8 mouse cellular contexts compared by ENCODE assay signal in the genomic region with DNA sequence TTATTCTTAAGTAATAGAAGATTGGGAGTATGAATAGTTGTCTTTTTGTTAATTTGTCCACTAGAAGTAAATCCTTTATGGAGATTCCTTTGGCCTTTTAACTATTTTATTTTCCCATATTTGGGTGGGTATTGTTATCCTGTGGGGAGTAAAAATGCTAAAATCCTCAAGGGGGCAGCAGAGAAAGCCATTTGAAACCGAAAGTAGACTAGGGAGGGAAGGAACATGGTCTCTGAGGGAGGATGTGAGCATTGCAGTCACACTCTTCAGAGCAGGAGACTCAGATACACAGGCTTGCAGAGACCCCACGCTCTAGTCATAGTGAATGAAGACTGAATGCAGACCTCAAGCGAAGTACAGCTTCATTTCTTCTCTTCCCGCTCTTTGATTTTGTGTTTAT. TPM values are rescaled to one million over a fixed set of nuclear protein-coding genes. Genes with fewer than 3 reads are reported as not detected.
DNase-seq lines count a peak whose midpoint lies in the region; ATAC-seq and TF ChIP-seq lines count a peak whose summit lies in the region.

No protein-coding gene starts in this region.

- intact Hi-C loops in heart, postnatal 25 days (cut with DNase I) = loop anchor here (5.0 kb wide), 1 partner anchor 185 kb away; no protein-coding TSS in a partner anchor

- H3K79me2 ChIP-seq in MEL (ENCODE audit: control insufficient read depth, insufficient read depth, low read length, poor library complexity) = no peaks in the 10 kb centered on the region

- no peaks in the 10 kb centered on the region for H3K27me3 ChIP-seq in MEL (ENCODE audit: control insufficient read depth in 1 of 2, insufficient read depth in 2 of 2, low read length in 2 of 2)
- H3K27me3 ChIP-seq in midbrain, embryonic 11.5 days (ENCODE audit: control insufficient read depth, insufficient read depth, low read length) = no peaks in the 10 kb centered on the region
- no peaks in the 10 kb centered on the region for H3K27me3 ChIP-seq in stomach, embryonic 15.5 days (replicated peaks)

- WGBS in midbrain, embryonic 11.5 days = 67% methylated on average over 4 of the region's 4 CpGs
- WGBS in stomach, embryonic 15.5 days = 64% methylated on average over 4 of the region's 4 CpGs

- no peak for TF ChIP-seq POLR2A in MEL (IDR thresholded peaks at IDR 0.05; ENCODE audit: control insufficient read depth in 1 of 2, insufficient read depth in 1 of 2, low read depth in 1 of 2, low read length in 2 of 2, poor library complexity in 1 of 2)

- no peaks in the 10 kb centered on the region for H3K9me3 ChIP-seq in MEL (replicated peaks; ENCODE audit: insufficient read depth, low read length)
- no peaks in the 10 kb centered on the region for H3K9me3 ChIP-seq in midbrain, embryonic 11.5 days (ENCODE audit: control insufficient read depth, low read length)
- no peaks in the 10 kb centered on the region for H3K9me3 ChIP-seq in stomach, embryonic 15.5 days

- H3K4me1 ChIP-seq in MEL (ENCODE audit: control insufficient read depth in 1 of 2, insufficient read depth in 2 of 2, low read length in 2 of 2) = peaks cover 0 to 5% of the 10 kb centered on the region in 2 experiments; a peak in 2 of 4 replicates
- H3K4me1 ChIP-seq in midbrain, embryonic 11.5 days (ENCODE audit: control insufficient read depth, insufficient read depth, low read length) = no peaks in the 10 kb centered on the region
- H3K4me1 ChIP-seq in stomach, embryonic 15.5 days = no peaks in the 10 kb centered on the region

- peak; percentile 94 to 100 for ATAC-seq in hematopoietic stem cell, adult 5-6 weeks (replicated peaks in 1 of 2; ENCODE audit: insufficient read depth in 1 of 2, low FRiP score in 2 of 2, low TSS enrichment in 1 of 2, low read depth in 1 of 2, poor library complexity in 2 of 2, severe bottlenecking in 2 of 2)
- peak; percentile 58 for ATAC-seq in midbrain, embryonic 11.5 days (ENCODE audit: low FRiP score)
- ATAC-seq in stomach, embryonic 15.5 days (ENCODE audit: insufficient read depth, low FRiP score, low read depth) = peak; percentile 50; the same call in 1 of the 2 replicates

- peaks cover 0 to 25% of the 10 kb centered on the region in 2 experiments; a peak in 3 of 4 replicates for H3K36me3 ChIP-seq in MEL (ENCODE audit: control insufficient read depth in 1 of 2, insufficient read depth in 2 of 2, low read length in 2 of 2)
- no peaks in the 10 kb centered on the region; the same call in 1 of the 2 replicates for H3K36me3 ChIP-seq in midbrain, embryonic 11.5 days (ENCODE audit: control insufficient read depth, insufficient read depth, low read length)
- H3K36me3 ChIP-seq in stomach, embryonic 15.5 days = peaks cover 14% of the 10 kb centered on the region

- TF ChIP-seq RAD21 in MEL (IDR thresholded peaks at IDR 0.05; ENCODE audit: low read depth, low read length) = peak; percentile 53

- no peak overlapping the region for H3K4me2 ChIP-seq in midbrain, embryonic 11.5 days
- H3K4me2 ChIP-seq in stomach, embryonic 15.5 days = no peak overlapping the region

- H3K9ac ChIP-seq in MEL (ENCODE audit: control insufficient read depth, low read depth, low read length, poor library complexity, severe bottlenecking) = peak overlapping the region; percentile 55
- H3K9ac ChIP-seq in midbrain, embryonic 11.5 days (ENCODE audit: low read length) = no peak overlapping the region
- H3K9ac ChIP-seq in stomach, embryonic 15.5 days = no peak overlapping the region

- TF ChIP-seq EP300 in MEL (IDR thresholded peaks at IDR 0.05; ENCODE audit: low read depth in 1 of 2, low read length in 2 of 2) = no peak

- H3K4me3 ChIP-seq in MEL (ENCODE audit: control insufficient read depth in 1 of 2, insufficient read depth in 1 of 2, low read depth in 2 of 2, low read length in 2 of 2) = peak overlapping the region; percentile 44 to 59
- H3K4me3 ChIP-seq in midbrain, embryonic 11.5 days (ENCODE audit: low read depth, low read length) = no peak overlapping the region
- no peak overlapping the region for H3K4me3 ChIP-seq in stomach, embryonic 15.5 days (replicated peaks)

- peak in 2 of 3 experiments; percentile 72 to 79; a peak in 4 of 6 replicates for TF ChIP-seq CTCF in MEL (IDR thresholded peaks at IDR 0.05 in 2 of 3, conservative IDR thresholded peaks at IDR 0.05 in 1 of 3; ENCODE audit: control insufficient read depth in 1 of 3, insufficient read depth in 1 of 3, low read depth in 2 of 3, low read length in 3 of 3, poor library complexity in 1 of 3, severe bottlenecking in 1 of 3)

- peak overlapping the region; percentile 28; the same call in 1 of the 2 replicates for H3K27ac ChIP-seq in MEL (ENCODE audit: control insufficient read depth, low read depth, low read length)
- H3K27ac ChIP-seq in midbrain, embryonic 11.5 days (ENCODE audit: low read depth, low read length) = no peak overlapping the region
- H3K27ac ChIP-seq in stomach, embryonic 15.5 days = no peak overlapping the region

- DNase-seq in heart, adult 11 months = peak; percentile 95
- no peak for DNase-seq in heart, postnatal 25 days (ENCODE audit: low spot score)
- peak; percentile 85 for DNase-seq in MEL (ENCODE audit: low read depth, low spot score)
- DNase-seq in embryo, embryonic 11 days = peak; percentile 68
- peak; percentile 46 for DNase-seq in left cerebral cortex, adult 11 months (ENCODE audit: low spot score)
- peak; percentile 94 for DNase-seq in midbrain, embryonic 11.5 days (ENCODE audit: low spot score, missing footprints)

TF ChIP-seq in MEL, 35 proteins besides CTCF, POLR2A, EP300 and RAD21:
- TF ChIP-seq MAZ (IDR thresholded peaks at IDR 0.05; ENCODE audit: low read depth, low read length) (0 out of 2 replicates have a peak, but pooled peaks have one; percentile 58), SIN3A (IDR thresholded peaks at IDR 0.05; ENCODE audit: low read length) (peak; percentile 54; the same call in 1 of the 2 replicates), MYC (IDR thresholded peaks at IDR 0.05; ENCODE audit: low read depth, low read length) (0 out of 2 replicates have a peak, but pooled peaks have one; percentile 29), ELF1 (IDR thresholded peaks at IDR 0.05; ENCODE audit: low read depth, low read length) (0 out of 2 replicates have a peak, but pooled peaks have one; percentile 7), E2F4 (IDR thresholded peaks at IDR 0.05; ENCODE audit: borderline replicate concordance, low read depth, low read length) (no peak), POLR2AphosphoS5 (IDR thresholded peaks at IDR 0.05; ENCODE audit: borderline replicate concordance, low read depth, low read length) (no peak), KAT2A (conservative IDR thresholded peaks at IDR 0.05; ENCODE audit: low read depth, low read length) (no peak), NRF1 (IDR thresholded peaks at IDR 0.05; ENCODE audit: insufficient read depth, low read depth, low read length, poor library complexity, severe bottlenecking) (no peak), TBP (IDR thresholded peaks at IDR 0.05; ENCODE audit: low read depth, low read length) (no peak), SMC3 (IDR thresholded peaks at IDR 0.05; ENCODE audit: low read depth, low read length) (peak; percentile 57), HCFC1 (IDR thresholded peaks at IDR 0.05; ENCODE audit: low read depth, low read length) (peak; percentile 50; the same call in 1 of the 2 replicates), BHLHE40 (IDR thresholded peaks at IDR 0.05; ENCODE audit: borderline replicate concordance, low read depth, low read length) (peak; percentile 46; the same call in 1 of the 2 replicates), JUND (IDR thresholded peaks at IDR 0.05; ENCODE audit: low read depth, low read length) (no peak), RCOR1 (IDR thresholded peaks at IDR 0.05; ENCODE audit: low read depth, low read length) (peak; percentile 10; the same call in 1 of the 2 replicates), GATA1 (IDR thresholded peaks at IDR 0.05; ENCODE audit: low read depth, low read length) (no peak), TCF12 (IDR thresholded peaks at IDR 0.05; ENCODE audit: low read depth, low read length) (no peak), UBTF (IDR thresholded peaks at IDR 0.05; ENCODE audit: borderline replicate concordance, insufficient read depth, low read depth, low read length) (no peak), USF2 (IDR thresholded peaks at IDR 0.05; ENCODE audit: borderline replicate concordance in 1 of 2, insufficient read depth in 1 of 2, low read depth in 1 of 2, low read length in 2 of 2) (no peak), ETS1 (IDR thresholded peaks at IDR 0.05; ENCODE audit: low read depth, low read length) (0 out of 2 replicates have a peak, but pooled peaks have one; percentile 26), ZC3H11A (IDR thresholded peaks at IDR 0.05; ENCODE audit: low read depth, low read length) (peak; percentile 43), MXI1 (IDR thresholded peaks at IDR 0.05; ENCODE audit: low read depth, low read length) (peak; percentile 52; the same call in 1 of the 2 replicates)

RNA-seq across cellular contexts. Expression of a gene that starts 19.3 kb away (rescaled TPM):
- total RNA-seq in heart, postnatal 25 days (2021) = under 1 TPM; 0.73 to 0.78 TPM
- 5.7 and 6.7 TPM in 2 replicates for total RNA-seq in MEL (2012; rRNA removed)
- polyA plus RNA-seq in MEL (2012; ENCODE audit: insufficient read depth in 1 of 2, insufficient read length in 2 of 2, low read depth in 1 of 2, low replicate concordance in 2 of 2, missing spikeins in 1 of 2) = 1 to 10 TPM in 1 of 2 experiments, not detected in 1; 8.2 TPM
- total RNA-seq in hematopoietic stem cell, adult 5-6 weeks (2017) = 25.0 and 29.9 TPM in 2 replicates
- 10.5 and 11.3 TPM in 2 replicates for polyA plus RNA-seq in midbrain, embryonic 11.5 days (2014; fragmentation: Nextera tagmentation; extraction: Ambion mirVana)
- 7.2 and 8.1 TPM in 2 replicates for polyA plus RNA-seq in stomach, embryonic 15.5 days (2015; fragmentation: Nextera tagmentation; extraction: Ambion mirVana)

RNA-seq across cellular contexts. Expression of a gene that starts 19.4 kb away (rescaled TPM):
- total RNA-seq in heart, postnatal 25 days (2021) = 10 to 100 TPM; 20.5 to 22.7 TPM
- 44.2 and 50.5 TPM in 2 replicates for total RNA-seq in MEL (2012; rRNA removed)
- 100 to 1,000 TPM in 1 of 2 experiments, 10 to 100 TPM in 1; 61.3 to 252 TPM for polyA plus RNA-seq in MEL (2012; ENCODE audit: insufficient read depth in 1 of 2, insufficient read length in 2 of 2, low read depth in 1 of 2, low replicate concordance in 2 of 2, missing spikeins in 1 of 2)
- total RNA-seq in hematopoietic stem cell, adult 5-6 weeks (2017) = 129 and 166 TPM in 2 replicates
- polyA plus RNA-seq in midbrain, embryonic 11.5 days (2014; fragmentation: Nextera tagmentation; extraction: Ambion mirVana) = 85.2 and 91.5 TPM in 2 replicates
- 50.9 and 55.5 TPM in 2 replicates for polyA plus RNA-seq in stomach, embryonic 15.5 days (2015; fragmentation: Nextera tagmentation; extraction: Ambion mirVana)

Comparison
In these comparisons a context has a peak if more than half of its experiments do, and no peak if none do; other contexts are left out.
1. H3K4me3 ChIP-seq: peak in MEL (2 of 2); none in midbrain, embryonic 11.5 days (single experiment) and stomach, embryonic 15.5 days (single experiment).
2. Peak in every context shown above with its lines, with median percentiles within 50 percentile points of each other: ATAC-seq.